Mouse (Mus musculus): ENCODE measurements around the gene Sorl1.

DNA sequence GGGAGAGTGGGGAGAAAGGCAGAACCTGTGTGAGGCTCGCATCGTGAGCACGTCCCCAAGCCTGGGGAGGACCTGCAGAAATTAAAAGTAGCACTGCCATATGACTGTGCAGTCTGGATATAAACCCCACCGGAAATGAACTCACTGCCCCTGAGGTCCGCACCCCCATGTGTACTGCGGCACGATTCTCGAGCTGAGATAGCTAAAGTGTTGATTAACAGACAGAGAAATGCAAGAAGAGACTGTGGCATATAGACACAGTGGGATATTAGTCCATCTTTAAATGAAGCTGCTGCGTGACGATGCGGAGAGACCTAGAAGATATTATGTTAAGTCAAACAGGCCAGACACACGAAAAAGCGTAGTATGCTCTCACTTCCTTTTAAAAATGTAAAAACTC is 38.1 kb downstream of the Sorl1 start:
- no peak for TF ChIP-seq MAX (IDR thresholded peaks at IDR 0.05; ENCODE audit: low read depth)
- TF ChIP-seq POLR2A (IDR thresholded peaks at IDR 0.05; ENCODE audit: insufficient read length, low read depth) = no peak
- TF ChIP-seq E2F4 (IDR thresholded peaks at IDR 0.05; ENCODE audit: insufficient read depth) = no peak
- TF ChIP-seq USF1 (IDR thresholded peaks at IDR 0.05; ENCODE audit: low read depth) = no peak
- TF ChIP-seq TCF12 (IDR thresholded peaks at IDR 0.05; ENCODE audit: insufficient read depth, poor library complexity, severe bottlenecking) = no peak
- no peak for TF ChIP-seq POLR2AphosphoS2 (IDR thresholded peaks at IDR 0.05; ENCODE audit: insufficient read length, low read depth)
- TF ChIP-seq CEBPB (IDR thresholded peaks at IDR 0.05; ENCODE audit: insufficient read depth, poor library complexity, severe bottlenecking) = no peak
- TF ChIP-seq MYOD1 (IDR thresholded peaks at IDR 0.05; ENCODE audit: control insufficient read depth in 1 of 3, insufficient read length in 2 of 3, low read depth in 2 of 3) = no peak
- no peak for TF ChIP-seq MYOG (IDR thresholded peaks at IDR 0.05; ENCODE audit: control insufficient read depth in 1 of 3, insufficient read depth in 1 of 3, insufficient read length in 2 of 3, low read depth in 2 of 3)

Measured in myocyte (in vitro differentiated cells).